Mouse (Mus musculus) v-Abl transformed pro-B cells (cell line): Measurements from ENCODE around the gene Prkar2b.

Source experiments
- in situ Hi-C, 2 experiments: fragments of 400-800 bp; cut with MboI; formaldehyde crosslinking; loops; one replicate each; pipeline ENCODE4 v1.15.1; 2025; ENCODE audit not compliant: unreplicated experiment in 2 of 2

The Prkar2b gene

DNA sequence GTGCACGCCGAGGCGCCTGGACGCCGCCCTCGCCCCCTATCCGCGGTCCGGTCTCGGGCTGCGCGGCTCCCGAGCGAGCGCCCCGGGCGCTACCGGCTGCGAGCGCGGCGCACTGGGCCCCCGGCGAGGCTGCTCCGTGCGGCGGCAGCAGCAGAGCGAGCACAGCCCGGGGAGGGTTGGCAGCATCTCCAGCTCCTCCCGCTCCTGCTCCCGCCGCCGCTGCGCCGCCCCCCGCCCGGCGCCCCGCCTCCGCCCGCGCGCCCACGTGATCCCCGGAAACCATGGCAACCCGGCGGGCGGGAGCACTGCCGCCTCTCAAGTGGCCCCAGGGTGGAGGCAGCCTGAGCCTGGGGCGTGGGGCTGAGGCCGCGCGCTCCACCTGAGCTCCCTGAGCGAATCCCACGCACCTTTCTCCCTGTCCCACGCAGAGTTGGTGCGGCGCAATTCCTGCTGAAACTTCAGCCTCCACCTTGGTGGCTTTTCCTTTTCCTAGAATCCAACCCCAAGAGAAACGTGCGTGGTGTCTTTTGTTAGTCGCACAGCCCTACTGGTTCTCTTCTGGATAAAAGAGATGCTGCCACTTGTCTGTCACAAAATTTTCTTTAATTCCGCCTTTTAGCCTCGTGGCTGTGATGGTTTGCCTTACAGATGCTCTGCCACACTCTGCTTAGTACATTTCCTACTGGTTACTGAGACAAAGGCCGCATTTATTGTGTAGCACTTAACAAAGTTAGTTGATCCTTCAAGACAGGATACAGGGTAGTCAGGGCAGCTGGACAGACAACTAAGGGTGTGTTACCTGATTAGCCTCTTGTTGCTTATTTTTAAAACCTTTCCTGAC, at the start of gene Prkar2b:
TSS of gene Prkar2b (minus strand) at position 207 of the 841 bp plus-strand sequence.
- in situ Hi-C loops = loop anchor here in 1 of 2 experiments (5.0 kb wide), 1 partner anchor 81 kb away; no protein-coding TSS in a partner anchor

DNA sequence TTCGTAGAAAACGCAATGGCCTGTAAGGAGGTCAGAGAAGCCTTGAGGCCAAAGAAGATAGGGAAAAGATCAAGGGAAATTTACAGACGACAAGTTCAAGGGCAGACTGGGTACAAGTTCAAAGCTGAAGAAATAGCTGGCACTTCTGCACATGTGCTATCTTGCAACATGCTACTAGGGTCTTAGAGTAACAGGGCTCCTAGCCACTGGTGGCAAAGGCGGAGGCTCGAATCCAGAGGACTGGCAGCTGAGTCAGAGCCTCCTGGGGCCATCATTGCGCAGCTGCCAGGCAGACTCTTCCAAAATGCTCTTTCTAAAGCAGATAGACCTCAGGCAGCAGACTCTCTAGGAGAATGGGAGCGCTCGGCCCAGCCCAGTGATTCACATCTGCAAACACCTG, 48.1 kb upstream of the Prkar2b start:
- in situ Hi-C loops = loop anchor here in 1 of 2 experiments (25.0 kb wide), 1 partner anchor 1203 kb away; no protein-coding TSS in a partner anchor

GRCm38 (mm10) chr12:32104955-32105521, 43.9 kb upstream of the Prkar2b start:
- in situ Hi-C loops = loop anchor here in 1 of 2 experiments (25.0 kb wide), 1 partner anchor 1207 kb away; no protein-coding TSS in a partner anchor

DNA sequence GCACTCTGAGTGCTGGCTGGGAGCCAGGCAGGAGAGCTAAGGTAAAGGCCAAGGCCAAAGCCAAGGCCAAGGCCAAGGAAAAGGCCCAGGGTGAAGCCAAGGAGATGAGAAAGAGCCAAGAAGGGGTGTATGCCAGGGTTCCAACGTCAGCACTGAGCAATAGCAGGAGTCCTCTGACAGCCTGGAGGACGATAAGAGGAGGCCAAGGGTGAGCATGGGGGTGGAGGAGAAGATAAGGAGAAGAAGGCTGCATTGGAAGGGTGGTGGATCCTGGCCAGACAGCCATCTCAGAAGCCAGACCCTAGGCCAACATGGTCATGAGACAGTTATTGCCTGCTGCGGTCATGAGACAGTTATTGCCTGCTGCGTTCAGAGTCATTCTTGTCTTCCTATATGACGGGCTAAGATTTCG, 43.4 kb upstream of the Prkar2b start:
- in situ Hi-C loops = loop anchor here in 1 of 2 experiments (25.0 kb wide), 1 partner anchor 1208 kb away; no protein-coding TSS in a partner anchor

DNA sequence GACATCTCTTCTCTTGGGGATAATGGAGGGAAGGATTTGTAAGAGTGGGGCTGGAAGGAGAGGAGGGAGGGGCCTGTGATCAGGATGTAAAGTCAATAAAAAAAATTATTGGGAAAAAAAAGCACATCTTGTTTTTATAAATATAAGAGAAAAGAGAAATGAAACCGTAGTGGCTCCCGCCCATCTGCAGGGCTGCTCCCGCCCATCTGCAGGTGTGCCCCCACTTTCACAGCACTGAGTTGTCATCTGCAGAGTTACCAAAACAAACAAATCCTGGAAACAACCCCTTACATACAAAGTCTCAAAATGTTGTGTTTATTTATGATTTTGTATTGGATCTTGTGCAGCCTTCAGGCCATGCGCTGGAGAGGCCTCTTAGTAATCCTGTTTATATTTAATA, 40.2 kb upstream of the Prkar2b start:
- in situ Hi-C loops = loop anchor here in 1 of 2 experiments (25.0 kb wide), 1 partner anchor 1211 kb away; no protein-coding TSS in a partner anchor

DNA sequence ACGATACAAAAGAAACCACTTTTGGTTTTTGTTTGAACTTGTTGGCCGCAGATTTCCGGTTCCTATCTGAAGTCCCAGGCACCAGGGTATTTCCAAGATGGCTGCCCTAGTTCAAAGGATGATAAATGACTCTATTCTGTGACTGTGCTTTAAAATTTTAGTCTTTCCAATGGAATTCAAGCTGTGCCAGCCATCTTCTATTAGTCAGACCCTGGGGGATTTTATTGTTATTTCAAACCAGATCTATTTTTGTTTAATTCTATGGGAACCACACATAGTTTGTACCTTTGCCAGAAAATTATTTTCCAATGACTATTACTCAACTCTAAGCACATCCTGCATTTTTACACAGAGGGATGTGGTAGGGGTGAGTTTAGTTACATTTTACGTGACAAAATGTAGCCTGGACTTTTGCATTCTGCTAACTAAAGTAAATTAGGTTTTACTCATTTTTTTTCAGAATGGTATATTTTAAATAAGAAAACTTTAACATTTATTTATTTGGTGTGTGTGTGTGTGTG, 38.6 kb upstream of the Prkar2b start:
- in situ Hi-C loops = loop anchor here in 1 of 2 experiments (25.0 kb wide), 1 partner anchor 1213 kb away; no protein-coding TSS in a partner anchor

- in situ Hi-C loops = no loop called here
Observed at GRCm38 (mm10) chr12:32098596-32098995, 37.5 kb upstream of the Prkar2b start.

DNA sequence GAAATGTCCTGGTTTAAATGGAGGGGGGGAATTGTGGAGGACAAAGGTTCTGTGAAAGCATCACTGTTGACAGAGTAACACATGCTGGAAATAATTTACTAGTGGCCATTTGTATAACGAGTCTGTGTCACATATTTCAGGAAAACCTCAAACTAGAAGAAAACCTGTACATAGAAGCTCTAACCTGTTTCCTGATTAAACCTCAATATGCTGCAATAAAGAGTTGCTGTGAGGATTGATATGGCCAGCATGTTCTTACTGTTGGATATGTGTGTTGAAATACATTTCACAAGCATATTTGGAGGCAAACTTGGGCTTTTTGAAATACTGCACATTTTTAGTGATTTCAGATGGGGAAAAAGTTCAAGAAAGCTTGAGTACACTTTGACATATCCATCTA, 36.0 kb upstream of the Prkar2b start:
- in situ Hi-C loops = no loop called here

- in situ Hi-C loops = no loop called here
Observed at GRCm38 (mm10) chr12:32095164-32095563, 34.1 kb upstream of the Prkar2b start.

DNA sequence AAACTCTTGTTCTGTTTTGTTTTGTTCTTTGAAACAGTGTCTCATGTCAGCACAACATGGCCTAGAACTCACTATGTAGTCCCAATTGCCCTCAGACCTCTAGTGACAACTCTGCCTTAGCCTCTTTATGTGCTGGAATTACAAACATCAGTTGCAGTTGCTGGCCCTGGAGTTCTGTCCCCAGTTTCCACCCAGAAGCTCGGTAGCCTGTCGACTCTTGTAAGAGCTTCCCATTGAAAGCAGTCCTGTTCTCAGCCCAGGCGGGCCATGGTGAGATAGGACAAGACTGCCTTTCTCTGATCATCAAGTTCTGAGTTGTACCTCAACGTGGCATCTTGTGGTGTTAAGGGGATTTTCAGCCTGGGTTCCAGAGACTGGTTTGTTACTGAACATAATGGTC, 31.4 kb upstream of the Prkar2b start:
- in situ Hi-C loops = no loop called here

DNA sequence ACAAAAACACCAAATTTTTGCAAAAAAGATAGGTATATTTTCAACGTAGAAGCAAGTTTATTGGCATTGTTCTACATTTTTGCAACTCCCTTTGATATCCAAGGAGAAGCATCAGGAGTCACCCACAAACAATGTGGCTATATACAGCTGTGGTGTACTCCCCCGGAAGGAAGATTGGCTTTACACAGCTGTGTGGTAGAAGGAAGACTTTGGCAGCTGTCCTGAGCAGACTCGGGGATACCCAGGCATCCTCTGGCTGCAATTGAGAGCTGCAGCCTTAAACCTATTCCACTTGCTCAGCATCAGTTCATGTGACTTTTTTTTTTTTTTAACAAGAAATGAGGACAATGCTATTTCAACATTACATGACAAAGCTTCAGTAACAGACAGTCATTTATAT, 27.5 kb upstream of the Prkar2b start:
- in situ Hi-C loops = no loop called here

GRCm38 (mm10) chr12:32087339-32087738, 26.2 kb upstream of the Prkar2b start:
- in situ Hi-C loops = no loop called here

GRCm38 (mm10) chr12:32086874-32087273, 25.8 kb upstream of the Prkar2b start:
- in situ Hi-C loops = no loop called here

GRCm38 (mm10) chr12:32085856-32086255, 24.8 kb upstream of the Prkar2b start:
- in situ Hi-C loops = no loop called here

GRCm38 (mm10) chr12:32085189-32085588, 24.1 kb upstream of the Prkar2b start:
- in situ Hi-C loops = no loop called here

GRCm38 (mm10) chr12:32084601-32085000, 23.5 kb upstream of the Prkar2b start:
- in situ Hi-C loops = no loop called here

DNA sequence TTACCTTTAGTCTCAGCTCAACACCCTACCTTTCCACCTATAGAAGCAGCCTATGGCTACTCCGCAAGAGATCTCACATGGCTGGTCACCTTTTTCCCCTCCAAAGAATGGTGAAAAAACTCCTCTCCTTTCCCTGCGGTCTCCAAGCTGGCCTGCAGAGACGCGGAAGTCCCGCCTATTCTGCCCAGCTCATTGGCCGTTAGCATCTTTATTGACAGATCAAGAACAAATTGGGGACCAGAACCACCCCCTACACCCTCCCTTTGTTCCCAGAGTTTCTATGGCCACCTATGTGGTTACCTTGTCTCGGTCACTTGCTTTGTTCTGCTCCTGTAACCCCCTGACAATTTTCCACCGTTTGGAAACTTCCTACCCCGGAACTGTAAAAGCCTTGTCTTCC, 19.6 kb upstream of the Prkar2b start:
- in situ Hi-C loops = no loop called here

DNA sequence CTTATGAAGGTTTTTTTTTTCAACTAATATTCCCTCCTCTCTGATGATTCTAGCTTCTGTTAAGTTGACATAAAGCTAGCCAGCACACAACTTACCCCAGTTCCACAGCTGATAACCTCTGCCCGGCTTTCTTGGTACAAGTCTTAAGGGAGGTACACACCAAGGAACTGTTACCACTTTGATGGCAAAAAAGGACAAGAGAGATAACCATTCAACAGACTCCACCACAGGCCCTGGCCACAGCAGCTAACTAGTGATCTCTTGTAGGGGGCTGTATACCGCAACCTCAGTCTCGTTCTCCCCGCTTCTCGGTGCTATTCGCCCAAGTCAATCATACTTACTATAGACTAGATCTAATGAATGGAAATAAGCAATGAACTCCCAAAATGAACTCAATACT, 16.3 kb upstream of the Prkar2b start:
- in situ Hi-C loops = no loop called here

GRCm38 (mm10) chr12:32075831-32076715, 15.0 kb upstream of the Prkar2b start:
- in situ Hi-C loops = no loop called here

DNA sequence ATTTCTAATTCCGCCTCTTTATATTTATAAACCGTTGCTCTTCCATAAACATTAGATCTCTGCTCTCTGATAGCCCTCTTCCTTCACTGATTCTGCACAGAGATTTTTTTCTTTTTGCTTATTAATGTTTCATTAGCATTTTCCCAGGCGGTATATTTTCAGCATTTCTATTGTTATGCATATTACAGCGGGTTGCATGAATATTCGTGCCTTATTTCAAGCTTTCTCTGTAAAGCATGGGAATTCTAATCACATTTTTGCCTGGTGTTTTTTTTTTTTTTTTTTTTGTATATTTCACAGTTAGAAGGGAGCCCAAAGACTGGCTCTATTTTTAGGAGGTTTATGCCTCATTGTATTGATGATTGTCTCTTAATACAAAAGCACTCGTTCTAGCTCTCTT, 13.2 kb upstream of the Prkar2b start:
- in situ Hi-C loops = no loop called here
